Comparison of ENCODE assay signal across 20 mouse cellular contexts in genomic region chr5:135909646-135910045, GRCm38 (mm10). TPM values are rescaled to one million over a fixed set of nuclear protein-coding genes. Genes with fewer than 3 reads are reported as not detected.
DNase-seq lines count a peak whose midpoint lies in the region; ATAC-seq and TF ChIP-seq lines count a peak whose summit lies in the region.
"Had no signal": no experiment of that assay in that cellular context is flagged by ENCODE, and none has a peak within 500 bp of the region (broad histone marks: within the 10 kb centered on the region; RNA-seq: fewer than 3 reads in every experiment).

No protein-coding gene starts in this region.

- peaks cover 26% of the 10 kb centered on the region for H3K36me3 ChIP-seq in heart, embryonic 11.5 days (ENCODE audit: control insufficient read depth, insufficient read depth, low read length)
- H3K36me3 ChIP-seq in lung, postnatal 0 days (ENCODE audit: insufficient read depth, low read length), result peaks cover 10% of the 10 kb centered on the region

- H3K9ac ChIP-seq in heart, embryonic 11.5 days (ENCODE audit: low read depth, low read length), result no peak overlapping the region
- H3K9ac ChIP-seq in lung, postnatal 0 days (replicated peaks; ENCODE audit: low read depth), result no peak overlapping the region
- H3K9ac ChIP-seq: forebrain, embryonic 13.5 days; liver, embryonic 13.5 days; neural tube, embryonic 12.5 days; stomach, embryonic 15.5 days had no signal

- intact Hi-C loops in heart, postnatal 10 days (cut with DNase I), result no loop called here

- no peak overlapping the region for H3K4me2 ChIP-seq in heart, embryonic 11.5 days
- no peak overlapping the region for H3K4me2 ChIP-seq in lung, postnatal 0 days (replicated peaks; ENCODE audit: low read depth, low read length)
- H3K4me2 ChIP-seq: forebrain, embryonic 13.5 days; liver, embryonic 13.5 days; neural tube, embryonic 12.5 days; stomach, embryonic 15.5 days had no signal

- peaks cover 20% of the 10 kb centered on the region for H3K4me1 ChIP-seq in heart, embryonic 11.5 days (ENCODE audit: control insufficient read depth, insufficient read depth, low read length)
- H3K4me1 ChIP-seq in lung, postnatal 0 days (ENCODE audit: insufficient read depth, low read depth, low read length), result peaks cover 16% of the 10 kb centered on the region
- H3K4me1 ChIP-seq: neural tube, embryonic 12.5 days; stomach, embryonic 15.5 days had no signal

- no peaks in the 10 kb centered on the region for H3K9me3 ChIP-seq in heart, embryonic 11.5 days (replicated peaks; ENCODE audit: control insufficient read depth, low read length)
- no peaks in the 10 kb centered on the region for H3K9me3 ChIP-seq in lung, postnatal 0 days (ENCODE audit: low read length)
- H3K9me3 ChIP-seq: forebrain, embryonic 13.5 days; liver, embryonic 13.5 days; megakaryocyte, embryonic 14.5 days; neural tube, embryonic 12.5 days; stomach, embryonic 15.5 days had no signal

- no peak overlapping the region for H3K4me3 ChIP-seq in heart, embryonic 11.5 days (ENCODE audit: low read depth, low read length)
- no peak overlapping the region for H3K4me3 ChIP-seq in lung, postnatal 0 days (ENCODE audit: low read depth, low read length)
- H3K4me3 ChIP-seq: forebrain, embryonic 13.5 days; liver, embryonic 13.5 days; megakaryocyte, embryonic 14.5 days; neural tube, embryonic 12.5 days; stomach, embryonic 15.5 days had no signal

- TF ChIP-seq EP300 in lung, postnatal 0 days (IDR thresholded peaks at IDR 0.05), result no peak

- no peak overlapping the region for H3K27ac ChIP-seq in heart, embryonic 11.5 days (ENCODE audit: low read depth, low read length)
- H3K27ac ChIP-seq in lung, postnatal 0 days (ENCODE audit: low read length), result peak overlapping the region; percentile 78
- H3K27ac ChIP-seq: forebrain, embryonic 13.5 days; neural tube, embryonic 12.5 days; stomach, embryonic 15.5 days had no signal

- WGBS in heart, embryonic 11.5 days (ENCODE audit: insufficient replicate concordance), result 87% methylated on average over 10 of the region's 10 CpGs
- 69% methylated on average over 10 of the region's 10 CpGs for WGBS in lung, postnatal 0 days

- TF ChIP-seq CTCF in lung, postnatal 0 days (IDR thresholded peaks at IDR 0.05), result no peak

- peak; percentile 33 for DNase-seq in cerebellum, adult 9-10 months
- DNase-seq in cerebellum, adult 18-20 months, result no peak
- DNase-seq in heart, postnatal 10 days, result peak; percentile 60 to 68
- no peak for DNase-seq in lung, postnatal 0 days (ENCODE audit: low spot score)
- no peak for DNase-seq in lung, postnatal 25 days (ENCODE audit: low spot score)
- peak; percentile 30 to 46 for DNase-seq in lung, postnatal 4 days
- DNase-seq in thymus, postnatal 14 days, result no peak
- DNase-seq: adrenal gland, postnatal 10 days; cerebellum, postnatal 14 days; kidney, adult 8-10 months; kidney, postnatal 25 days; liver, embryonic 13.5 days; thymus, adult 2 months had no signal

- H3K27me3 ChIP-seq in heart, embryonic 11.5 days (ENCODE audit: control insufficient read depth, insufficient read depth, low read length), result no peaks in the 10 kb centered on the region
- no peaks in the 10 kb centered on the region for H3K27me3 ChIP-seq in lung, postnatal 0 days (replicated peaks; ENCODE audit: insufficient read depth, low read length)
- H3K27me3 ChIP-seq: CH12.LX; forebrain, embryonic 13.5 days; liver, embryonic 13.5 days; megakaryocyte, embryonic 14.5 days; neural tube, embryonic 12.5 days; stomach, embryonic 15.5 days had no signal

- ATAC-seq in heart, embryonic 11.5 days (replicated peaks; ENCODE audit: insufficient number of reproducible peaks, low FRiP score, low TSS enrichment), result no peak
- ATAC-seq in lung, postnatal 0 days, result no peak
- ATAC-seq: forebrain, embryonic 13.5 days had no signal

RNA-seq across cellular contexts. Expression of gene Hspb1, which starts 21.9 kb away (rescaled TPM):
- total RNA-seq in heart, postnatal 10 days (2021), result 100 to 1,000 TPM; 304 to 329 TPM
- polyA plus RNA-seq in heart, embryonic 11.5 days (2014; fragmentation: Nextera tagmentation; extraction: Ambion mirVana), result 815 and 827 TPM in 2 replicates
- polyA plus RNA-seq in lung, postnatal 0 days (2015; fragmentation: Nextera tagmentation; extraction: Ambion mirVana), result 198 and 248 TPM in 2 replicates
- total RNA-seq: granulocyte monocyte progenitor cell, adult 5-6 weeks had no signal

RNA-seq across cellular contexts. Expression of gene Ywhag, which starts 24.8 kb away (rescaled TPM):
- total RNA-seq in heart, postnatal 10 days (2021), result 100 to 1,000 TPM; 321 to 334 TPM
- polyA plus RNA-seq in heart, embryonic 11.5 days (2014; fragmentation: Nextera tagmentation; extraction: Ambion mirVana), result 103 and 108 TPM in 2 replicates
- 75.5 and 87.5 TPM in 2 replicates for polyA plus RNA-seq in lung, postnatal 0 days (2015; fragmentation: Nextera tagmentation; extraction: Ambion mirVana)

Comparison
In these comparisons a context has a peak if more than half of its experiments do, and no peak if none do; other contexts are left out.
1. DNase-seq: peak in cerebellum, adult 9-10 months (single experiment), heart, postnatal 10 days (2 of 2) and lung, postnatal 4 days (2 of 2); none in cerebellum, adult 18-20 months (0 of 2), lung, postnatal 0 days (single experiment), lung, postnatal 25 days (single experiment) and thymus, postnatal 14 days (single experiment).